Mouse (Mus musculus): ENCODE results near the gene Mon1a.

Mon1a gene

DNA sequence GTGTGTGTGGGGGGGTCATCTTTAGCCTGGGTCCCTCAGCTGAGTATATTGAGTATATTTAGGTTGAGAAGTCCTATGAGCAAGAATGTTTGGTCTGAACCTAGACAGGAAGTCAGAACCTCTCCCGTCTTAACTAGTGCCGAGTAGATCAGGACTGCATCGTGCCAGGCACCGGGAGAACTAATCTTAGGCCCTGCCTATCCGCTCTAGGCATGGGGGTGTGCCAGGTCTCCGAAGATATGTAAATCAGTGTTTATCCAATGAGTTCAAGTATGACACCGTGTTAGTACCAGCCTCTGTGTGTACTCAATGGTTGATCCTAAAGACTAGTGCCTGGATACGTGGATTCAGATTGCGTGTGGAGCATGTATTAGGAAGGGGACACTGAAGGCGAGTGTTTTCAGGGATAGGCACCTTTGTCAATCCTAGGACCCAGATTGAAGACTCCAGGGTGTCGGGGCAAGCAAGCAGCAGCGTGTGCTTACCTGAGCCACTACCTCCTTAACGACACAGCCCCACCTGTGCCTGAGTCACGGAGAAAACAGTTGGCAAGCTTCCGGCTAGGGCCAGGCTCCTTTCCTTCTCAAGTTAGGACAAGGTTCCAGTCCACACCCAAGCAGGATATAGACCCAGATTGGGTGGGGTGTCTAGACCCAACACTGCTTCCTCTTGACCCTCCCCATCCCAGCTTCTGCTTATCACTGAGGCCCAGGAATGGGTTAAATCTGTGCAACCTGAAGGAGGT, 22.2 kb downstream of the Mon1a start:
- DNase-seq = no peak

DNA sequence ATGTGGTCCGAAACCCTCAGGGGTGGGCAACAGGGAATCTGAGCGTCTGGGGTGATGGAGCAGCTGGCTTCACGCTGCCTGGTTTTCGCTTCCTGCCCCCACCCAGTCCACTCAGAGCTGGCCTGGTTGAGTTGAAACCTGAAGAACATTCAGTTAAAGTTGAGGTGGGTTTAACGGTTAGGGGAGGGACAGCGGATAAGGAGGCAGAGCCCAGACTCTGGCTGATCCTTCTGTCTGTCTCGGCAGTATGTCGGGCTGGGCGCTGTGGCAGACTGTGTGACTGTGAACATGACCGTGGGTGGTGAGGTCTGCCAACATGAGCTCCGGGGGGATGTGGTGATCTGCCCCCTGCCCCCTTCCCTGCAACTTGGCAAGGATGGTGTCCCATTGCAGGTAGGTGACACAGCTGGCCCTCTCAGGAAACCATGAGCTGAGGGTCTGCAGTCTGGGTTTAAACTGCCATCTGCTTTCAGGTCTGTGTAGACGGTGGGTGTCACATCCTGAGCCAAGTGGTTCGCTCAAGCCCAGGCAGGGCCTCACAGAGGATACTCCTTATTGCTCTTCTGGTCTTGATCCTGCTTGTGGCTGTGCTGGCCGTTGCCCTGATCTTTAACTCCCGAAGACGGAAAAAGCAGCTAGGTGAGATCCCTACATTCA, 26.9 kb downstream of the Mon1a start:
- no peak for DNase-seq

DNA sequence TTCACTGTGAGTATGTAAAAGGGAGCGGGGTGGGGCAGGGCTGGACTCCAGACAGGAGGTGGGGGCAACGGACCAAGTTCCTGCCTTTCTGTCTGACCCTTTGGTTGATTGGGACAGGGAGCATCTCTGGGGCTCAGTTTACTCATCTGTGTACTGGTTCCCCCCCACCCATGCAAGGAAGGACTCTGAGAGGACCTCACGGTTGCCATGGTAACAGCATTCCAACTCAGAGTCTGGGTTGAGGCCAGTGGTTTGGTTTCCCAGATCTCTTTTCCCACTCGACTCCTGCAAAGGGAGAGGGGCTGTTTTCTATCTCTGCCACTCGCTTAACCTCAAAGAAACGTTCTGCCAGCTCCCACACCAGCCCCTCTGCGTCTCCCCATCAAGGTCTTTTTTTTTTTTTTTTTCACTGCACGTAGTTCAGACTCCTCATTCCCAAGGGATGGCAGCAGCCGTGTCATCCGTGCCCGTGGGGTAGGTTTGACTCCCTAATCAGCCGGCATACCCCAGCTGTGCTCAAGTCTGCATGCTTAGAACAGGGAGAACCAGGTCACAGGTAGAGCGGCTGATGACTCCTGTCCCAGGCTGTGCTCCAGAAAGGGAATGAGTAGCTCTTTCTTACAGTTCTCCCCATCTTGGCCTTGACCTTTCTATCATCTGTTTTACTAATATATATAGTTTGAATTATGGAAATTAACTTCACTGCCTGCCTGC, 30.1 kb downstream of the Mon1a start:
- DNase-seq = peak; percentile 44

DNA sequence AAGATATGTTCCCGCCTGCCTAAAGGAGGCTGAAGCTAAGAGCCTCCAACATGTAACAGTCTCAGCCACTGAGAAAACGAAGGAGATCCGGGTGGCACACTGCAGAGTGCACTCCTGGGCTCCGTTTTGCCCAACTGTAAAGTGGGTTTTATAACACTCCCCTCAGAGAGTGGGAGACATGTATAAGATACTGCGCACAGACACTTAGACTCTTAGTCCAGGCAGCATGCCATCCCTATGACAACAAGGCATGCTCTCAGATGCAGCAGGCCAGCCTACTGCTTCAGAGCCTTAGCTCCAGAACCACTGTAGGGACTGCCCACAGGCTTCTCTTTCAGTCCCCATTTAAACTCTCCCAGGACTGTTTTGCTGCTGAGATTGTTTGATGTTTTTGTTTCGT, 30.9 kb downstream of the Mon1a start:
- DNase-seq = no peak

DNA sequence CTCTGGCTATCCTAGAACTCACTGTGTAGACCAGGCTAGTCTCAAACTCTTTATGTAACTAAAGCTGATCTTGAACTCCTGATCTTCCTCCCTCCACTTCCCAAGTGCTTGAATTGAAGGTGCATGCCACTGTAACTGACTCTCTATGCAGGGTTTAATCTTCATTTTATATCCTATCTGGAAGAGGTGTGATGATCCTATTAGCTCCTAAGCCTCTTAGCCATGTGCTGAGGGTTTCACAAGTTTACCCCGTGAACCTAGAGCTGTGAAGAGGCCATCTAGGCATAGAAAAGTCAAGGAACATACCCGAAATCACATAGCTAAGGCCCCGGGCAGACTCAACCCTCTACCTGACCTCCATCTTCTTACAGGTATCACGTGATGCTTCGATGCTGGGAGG, 31.5 kb downstream of the Mon1a start:
- no peak for DNase-seq

DNA sequence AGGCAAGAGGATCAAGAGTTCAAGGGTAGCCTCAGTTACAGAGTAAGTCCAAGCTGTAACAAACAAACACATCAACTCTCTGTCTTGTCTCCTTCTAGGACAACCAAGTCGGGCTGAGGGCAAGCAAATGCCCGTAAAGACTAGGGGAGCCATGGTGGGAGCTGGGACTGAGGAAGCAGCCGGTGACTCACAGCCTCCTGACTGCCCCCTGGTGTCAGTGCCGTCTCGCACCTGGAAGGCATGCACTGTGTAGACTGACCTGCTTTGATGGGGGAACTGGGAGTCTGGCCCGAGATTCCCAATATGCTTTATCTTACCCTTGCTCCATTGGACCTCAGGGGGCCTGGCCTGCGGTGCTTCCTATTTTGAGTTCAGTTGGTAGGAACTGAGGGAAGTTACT, 35.1 kb downstream of the Mon1a start:
- no peak for DNase-seq

DNA sequence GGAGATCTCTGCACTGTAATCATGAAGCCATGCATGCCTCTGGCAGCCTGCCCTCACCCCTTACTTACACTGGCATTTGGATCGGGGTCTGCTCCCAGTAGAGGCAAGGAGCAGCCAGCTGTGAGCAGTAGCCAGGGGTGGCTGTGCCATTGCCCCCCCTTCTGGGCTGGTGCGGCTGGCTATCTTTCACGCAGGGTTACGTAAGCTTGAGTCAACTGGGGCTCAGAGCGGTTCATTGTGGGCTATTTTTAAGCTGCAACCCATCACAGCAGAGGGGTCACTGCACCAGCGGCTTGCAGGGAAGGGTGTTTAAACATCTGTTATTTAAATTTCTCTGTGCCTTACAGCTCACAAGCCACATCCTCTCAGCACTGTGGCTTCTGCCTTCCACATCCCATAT, 36.0 kb downstream of the Mon1a start:
- DNase-seq = no peak

DNA sequence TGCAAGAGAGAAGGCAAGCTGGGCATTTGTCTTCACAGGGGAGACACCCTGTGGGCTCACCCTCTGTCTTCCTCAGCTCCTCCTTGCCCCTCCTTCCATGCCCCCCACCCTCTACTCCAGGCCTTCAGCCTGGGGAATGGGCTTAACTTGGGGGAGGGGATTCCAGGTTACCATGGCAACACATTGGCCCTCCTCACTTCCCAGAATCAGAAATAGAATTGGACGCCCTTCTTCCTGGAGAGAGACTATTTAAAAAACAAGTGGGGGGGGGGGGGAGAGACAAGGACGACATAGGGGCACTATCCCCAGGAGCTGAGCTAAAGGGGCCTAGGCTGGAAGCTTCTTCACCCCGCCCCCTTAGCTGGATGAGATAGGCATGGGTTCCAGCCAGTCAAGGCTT, 37.3 kb downstream of the Mon1a start:
- DNase-seq = no peak

DNA sequence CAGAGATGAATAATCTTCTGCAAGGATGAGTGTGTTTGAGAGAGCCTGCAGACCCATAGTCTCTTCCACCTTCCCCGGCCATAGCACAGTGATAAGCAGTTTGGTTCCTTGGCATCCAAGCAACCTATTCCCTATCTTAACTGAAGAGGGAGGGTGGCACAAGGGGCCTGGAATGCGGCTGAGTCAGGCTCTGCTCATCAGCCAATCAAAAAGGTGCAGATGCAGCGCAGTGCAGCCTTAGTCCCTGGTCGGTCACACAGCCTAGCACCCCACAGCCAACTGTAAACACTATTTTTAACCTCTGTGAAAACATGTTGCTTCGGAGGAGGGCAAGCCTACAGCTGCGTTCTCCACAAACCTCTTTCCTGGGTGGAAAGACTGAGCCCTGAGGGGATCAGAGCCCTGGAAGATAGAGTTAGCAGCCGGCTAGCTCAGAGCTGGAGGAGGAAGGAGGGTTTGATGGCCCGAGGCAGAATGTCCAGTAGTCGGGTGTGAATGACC, 39.0 kb downstream of the Mon1a start:
- no peak for DNase-seq

DNA sequence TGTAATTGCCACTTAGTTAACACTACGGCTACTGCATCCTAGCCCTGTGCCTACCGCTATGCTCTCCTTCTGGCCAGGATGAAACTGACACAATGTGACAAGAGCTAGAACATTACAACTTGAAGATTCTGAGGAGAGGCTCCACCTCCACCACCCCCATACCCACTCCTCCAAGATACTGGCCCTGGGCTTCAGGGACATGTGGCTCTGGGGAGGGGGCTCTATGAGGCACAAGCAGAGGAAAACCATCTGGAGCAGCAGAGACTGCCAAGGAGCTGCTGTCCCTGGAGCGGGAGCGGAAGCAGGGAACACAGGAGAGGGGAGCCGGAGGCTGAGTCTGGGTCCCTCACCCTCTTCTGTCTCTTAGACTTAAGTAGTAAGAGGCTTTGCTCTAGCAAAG, 39.8 kb downstream of the Mon1a start:
- DNase-seq = no peak

DNA sequence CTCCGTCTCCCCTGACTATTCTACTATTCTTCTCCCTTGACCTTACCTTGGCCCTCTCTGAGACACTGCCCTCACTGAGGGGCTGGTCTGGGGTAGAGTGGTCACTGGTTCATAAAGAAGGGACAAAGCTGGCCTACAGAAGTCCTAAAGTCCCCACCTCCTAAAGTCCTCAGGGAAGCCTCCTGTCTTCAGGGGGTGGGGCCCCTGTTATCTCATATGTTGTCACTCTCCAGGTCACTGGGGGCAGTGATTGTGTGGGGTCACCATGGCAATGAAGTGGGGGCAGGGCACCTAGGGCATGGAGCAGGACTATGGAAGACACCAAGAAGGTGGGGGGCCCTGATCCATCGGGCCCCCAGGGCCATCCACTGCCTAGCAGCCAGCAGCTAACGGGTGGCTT, 40.2 kb downstream of the Mon1a start, which contains the start of gene Actl11:
TSS of gene Actl11 (plus strand) at position 301 of the 400 bp plus-strand sequence.
- no peak for DNase-seq

DNA sequence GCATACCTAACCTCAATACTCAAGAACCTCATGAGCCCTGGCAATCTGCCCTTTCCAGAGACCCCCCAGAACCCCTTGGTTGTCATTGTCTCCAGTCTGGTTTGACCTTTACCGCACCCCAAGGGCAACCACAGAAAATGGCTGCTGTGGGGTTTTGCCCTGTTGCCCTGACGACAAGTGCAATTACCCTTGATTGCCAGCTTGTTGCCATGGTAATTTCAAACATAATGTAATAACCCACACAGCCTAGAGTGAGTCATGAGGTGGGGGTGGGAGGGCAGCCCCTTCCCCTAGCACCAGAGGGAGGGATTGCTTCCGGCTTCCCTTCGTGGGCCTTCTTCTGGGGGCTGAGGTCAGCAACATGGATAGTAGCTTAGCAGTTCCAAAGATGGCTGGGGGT, 44.3 kb downstream of the Mon1a start:
- no peak for DNase-seq

DNA sequence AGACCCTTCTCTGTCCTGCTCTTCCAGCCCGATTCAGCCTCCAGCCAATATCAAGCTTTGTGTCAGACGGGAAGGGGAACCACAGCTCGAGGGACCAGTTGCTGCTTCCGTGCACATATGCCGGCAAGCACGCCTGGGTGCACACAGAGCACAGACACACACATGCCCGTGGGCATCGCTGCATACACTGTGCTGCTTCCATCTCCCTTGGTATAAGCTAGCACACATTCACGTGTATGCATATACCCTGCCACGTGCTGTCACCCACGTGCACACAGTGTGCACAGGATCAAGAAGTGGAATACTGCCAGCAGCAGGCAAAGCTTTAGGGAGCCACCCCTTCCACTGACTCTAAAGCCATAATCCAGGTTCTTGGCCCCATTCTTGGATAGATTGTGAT, 46.2 kb downstream of the Mon1a start:
- peak; percentile 65 for DNase-seq

DNA sequence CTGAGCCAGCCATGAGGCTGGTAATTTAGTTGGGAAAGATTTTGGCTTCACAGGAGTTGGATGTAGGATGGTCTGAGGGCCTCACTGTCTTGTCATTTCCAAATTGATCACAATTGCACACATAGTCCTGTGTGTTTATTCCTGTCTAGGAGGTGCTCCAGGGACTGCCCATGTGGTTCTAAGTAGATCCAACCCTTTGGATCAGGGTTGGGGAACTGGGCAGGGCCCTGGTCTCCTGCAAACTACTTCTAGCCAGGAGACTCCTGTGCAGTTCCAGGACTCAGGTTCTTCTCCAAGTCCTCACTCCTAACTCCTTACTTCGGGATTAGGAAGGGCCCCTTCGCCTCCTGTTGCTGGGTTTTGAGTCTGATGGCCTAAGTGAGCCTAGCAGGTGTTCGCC, 47.4 kb downstream of the Mon1a start, which contains the start of gene Camkv:
TSS of gene Camkv (plus strand) at position 301 of the 400 bp plus-strand sequence.
- DNase-seq = no peak

DNA sequence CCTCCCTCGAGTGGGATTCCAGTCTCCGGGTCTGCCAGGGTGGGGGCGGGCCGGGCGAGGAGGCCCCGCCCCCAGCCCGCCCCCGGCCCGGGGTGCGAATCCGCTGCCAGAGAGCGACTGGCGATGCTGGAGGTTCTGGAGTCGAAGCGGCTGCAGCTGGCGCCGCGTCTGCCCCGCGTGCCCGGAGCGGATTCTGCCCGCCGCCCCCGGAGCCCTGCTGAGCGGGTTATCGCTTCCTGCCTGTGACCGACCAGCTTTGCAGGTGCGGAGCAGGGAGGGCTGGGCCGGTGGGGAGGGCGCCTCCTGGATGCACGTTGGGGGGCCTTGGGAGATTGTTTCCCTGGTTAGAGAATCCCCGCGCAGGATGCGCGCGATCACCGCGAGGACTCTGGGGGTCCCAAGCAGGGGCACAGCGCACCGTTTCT, 47.9 kb downstream of the Mon1a start:
- DNase-seq = peak; percentile 72

DNA sequence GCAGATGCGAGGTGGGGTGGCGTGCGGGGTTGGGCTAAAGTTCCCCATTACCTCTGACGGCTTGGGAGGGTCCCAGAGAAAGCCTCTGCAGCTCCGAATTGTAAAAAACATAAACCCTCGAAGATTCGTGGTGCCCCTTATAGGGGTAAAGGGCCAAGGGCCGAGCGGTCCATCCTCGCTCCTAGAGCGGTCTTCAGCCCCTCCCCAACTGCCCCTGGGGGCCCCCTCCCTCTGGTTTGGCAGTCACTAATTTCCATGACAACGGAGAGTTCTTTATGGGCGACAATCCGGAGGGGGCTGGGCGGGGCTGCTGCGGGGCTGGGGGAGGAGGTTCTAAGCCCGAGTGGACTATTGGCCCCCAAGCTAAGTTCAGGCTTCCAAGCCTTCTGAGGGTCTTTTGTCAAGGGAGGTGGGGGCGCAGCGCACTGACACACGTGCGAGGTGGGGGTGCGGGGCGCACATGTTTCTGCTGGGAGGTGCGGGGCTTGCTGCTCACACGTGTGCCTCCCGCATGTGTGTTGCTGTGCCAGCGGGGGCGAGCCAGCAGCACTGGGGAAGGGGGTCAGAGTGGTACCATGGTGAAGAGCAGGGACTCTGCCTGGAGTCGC, 48.4 kb downstream of the Mon1a start:
- peak; percentile 65 for DNase-seq

DNA sequence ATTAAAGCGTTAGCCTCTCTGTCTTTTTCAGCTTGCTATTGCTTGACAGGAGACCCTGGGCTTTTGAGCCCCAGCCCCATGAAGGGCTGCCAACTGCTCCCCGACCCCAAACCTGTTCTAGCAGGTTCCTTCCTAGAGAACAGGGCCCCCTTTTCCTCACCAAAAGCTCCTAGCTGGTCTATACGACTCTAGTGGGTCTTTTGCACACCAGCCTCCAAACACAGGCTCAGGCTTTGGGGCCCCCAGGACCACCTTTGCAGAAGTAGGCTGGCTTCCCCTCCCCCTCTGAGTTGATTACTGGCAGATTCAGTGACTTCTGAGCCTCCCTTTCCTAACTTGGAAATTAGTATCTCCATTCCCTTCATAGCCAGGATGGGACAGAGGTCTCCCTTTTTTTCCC, 48.9 kb downstream of the Mon1a start:
- no peak for DNase-seq

DNA sequence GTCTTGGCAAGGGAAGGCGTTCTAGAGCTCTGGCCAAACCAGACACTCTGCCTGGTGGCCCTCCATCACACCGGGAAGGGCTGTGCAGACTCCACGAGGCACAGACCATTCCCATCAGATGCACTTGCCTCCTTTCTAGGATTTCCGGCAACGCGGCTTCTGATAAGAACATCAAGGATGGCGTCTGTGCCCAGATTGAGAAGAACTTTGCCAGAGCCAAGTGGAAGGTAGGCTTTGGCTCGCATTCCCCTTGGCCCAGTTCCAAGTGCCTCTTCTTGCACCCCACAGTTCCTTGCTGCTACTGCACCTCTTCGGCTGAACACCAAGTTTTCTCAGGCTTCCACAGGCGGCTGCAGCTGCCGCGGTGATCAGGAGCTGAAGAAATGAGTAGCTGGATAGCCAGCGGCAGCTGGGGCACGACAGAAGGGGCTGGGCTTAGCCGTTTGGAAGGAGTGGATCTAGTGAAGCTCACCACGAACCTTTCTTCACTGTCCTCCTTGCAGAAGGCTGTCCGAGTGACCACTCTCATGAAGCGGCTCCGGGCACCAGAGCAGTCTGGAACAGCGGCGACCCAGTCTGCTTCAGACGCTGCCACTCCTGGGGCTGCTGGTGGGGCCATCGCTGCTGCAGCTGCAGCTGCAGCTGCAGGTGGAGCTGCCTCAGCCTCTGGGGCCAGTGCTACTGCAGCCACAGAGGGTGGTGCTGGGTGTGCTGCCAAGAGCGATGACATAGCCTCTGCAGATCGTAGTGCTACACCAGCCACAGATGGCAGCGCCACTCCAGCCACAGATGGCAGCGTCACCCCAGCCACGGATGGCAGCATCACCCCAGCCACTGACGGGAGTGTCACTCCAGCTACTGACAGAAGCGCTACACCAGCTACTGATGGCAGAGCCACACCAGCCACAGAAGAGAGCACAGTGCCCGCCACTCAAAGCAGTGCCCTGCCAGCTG, 59.6 kb downstream of the Mon1a start:
- DNase-seq = peak; percentile 47

DNA sequence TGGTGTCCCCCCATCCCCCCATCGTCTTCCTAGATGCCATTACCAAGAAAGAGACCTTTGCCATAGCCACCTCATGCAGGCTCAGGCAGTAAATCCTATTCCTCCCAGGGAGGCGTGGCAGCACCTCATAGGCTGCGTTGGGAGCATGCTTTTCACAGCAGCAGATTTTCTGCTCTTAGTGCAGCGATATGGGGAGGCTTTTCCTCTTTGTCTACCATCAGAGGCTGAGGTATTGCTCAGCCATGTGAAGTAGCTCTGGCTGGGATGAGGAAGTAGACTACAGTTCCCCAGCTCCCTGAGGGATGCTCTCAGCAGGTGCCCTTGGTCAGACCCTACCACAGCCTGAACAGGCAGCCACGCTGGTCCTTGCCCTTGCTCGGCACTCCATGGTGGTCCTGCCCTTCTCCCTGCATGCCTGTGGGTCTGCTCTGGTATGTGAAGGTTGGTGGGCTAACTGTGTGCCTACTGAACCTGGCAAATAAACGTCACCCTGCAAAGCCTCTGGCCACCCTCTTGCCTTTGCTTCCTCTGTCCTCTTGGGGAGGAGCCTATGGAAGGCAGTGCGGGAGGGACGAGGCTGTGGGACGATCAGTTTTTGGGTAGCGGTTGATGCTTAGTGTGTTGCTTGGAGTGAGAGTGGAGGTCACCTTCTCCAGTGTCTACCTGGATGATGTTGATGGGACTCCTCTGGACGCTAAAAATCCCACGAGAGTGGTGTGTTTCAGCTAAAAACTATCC, 61.4 kb downstream of the Mon1a start:
- no peak for DNase-seq

DNA sequence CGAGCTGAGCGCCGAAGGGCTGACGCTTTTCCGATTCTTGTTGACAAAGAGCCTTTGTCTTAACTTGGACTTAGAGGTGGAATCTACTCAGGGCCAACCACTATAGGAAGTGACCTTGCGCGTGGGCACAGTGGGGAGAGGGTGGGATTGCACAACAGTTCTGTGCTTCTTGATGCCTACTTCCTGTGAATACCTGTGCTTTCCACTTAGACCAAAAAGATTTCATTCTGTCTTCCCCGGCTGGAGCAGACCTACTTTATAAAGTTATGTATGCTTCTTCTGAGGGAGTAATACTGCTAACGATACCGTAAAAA, 61.9 kb downstream of the Mon1a start, which contains the start of gene Traip:
TSS of gene Traip (plus strand) at position 215 of the 314 bp plus-strand sequence.
- no peak for DNase-seq
